Mouse (Mus musculus): Measurements from ENCODE around the gene Ptges2. TPM values are rescaled to one million over a fixed set of nuclear protein-coding genes. Genes with fewer than 3 reads are reported as not detected.

The Ptges2 gene
- total RNA-seq, 2 experiments from 2014 or later: 46.5 to 46.9 TPM

DNA sequence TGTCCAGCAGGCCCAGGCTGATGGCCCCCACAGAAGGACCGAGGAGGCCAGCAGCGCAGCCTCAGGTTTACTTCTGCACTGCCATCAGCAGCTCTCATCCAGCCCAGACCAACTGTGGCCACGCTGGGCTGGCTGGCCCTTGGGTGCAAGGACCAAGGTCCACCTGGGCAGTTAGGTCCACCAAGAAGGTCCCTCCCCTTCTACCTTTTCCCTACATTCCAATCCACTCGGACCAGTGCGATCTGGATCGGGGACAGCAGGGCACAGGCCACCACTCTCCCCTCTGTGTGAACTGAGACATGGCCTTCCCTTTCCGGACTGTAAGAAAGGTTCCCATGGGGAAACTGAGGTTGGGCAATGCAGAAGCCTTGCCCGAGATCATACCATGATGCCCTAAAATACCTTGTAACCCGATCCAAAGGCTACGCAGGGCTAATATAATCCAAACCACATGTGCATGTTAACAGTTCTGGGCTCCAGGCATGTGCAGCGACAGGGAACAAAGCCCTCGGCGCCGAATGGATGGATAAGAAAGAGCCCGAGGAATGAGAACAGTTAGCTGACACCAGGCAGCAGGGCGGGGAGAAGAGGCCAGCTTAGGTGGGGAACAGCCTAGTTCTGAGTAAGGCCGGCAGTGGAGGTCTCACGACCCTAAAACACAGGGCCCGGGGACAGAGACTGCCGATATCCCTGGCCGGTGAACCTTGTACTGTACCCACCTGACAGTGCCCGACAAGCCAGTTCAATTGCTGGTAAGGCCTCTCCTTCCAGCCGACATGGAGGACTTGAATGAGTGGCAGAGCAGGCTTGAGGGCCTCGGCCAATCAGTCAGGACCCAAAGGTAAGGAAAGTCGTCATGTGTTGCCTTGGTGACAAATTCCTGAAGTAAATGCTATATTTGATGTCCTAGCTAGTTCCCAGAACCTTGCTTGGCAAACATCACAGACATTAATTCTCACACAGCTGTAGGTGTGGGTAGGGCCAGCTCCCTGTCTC lies 13.0 kb downstream of the Ptges2 start:
- DNase-seq (ENCODE audit: extremely low spot score in 1 of 2, low spot score in 2 of 2): no peak
- intact Hi-C loops (cut with DNase I): no loop called here

DNA sequence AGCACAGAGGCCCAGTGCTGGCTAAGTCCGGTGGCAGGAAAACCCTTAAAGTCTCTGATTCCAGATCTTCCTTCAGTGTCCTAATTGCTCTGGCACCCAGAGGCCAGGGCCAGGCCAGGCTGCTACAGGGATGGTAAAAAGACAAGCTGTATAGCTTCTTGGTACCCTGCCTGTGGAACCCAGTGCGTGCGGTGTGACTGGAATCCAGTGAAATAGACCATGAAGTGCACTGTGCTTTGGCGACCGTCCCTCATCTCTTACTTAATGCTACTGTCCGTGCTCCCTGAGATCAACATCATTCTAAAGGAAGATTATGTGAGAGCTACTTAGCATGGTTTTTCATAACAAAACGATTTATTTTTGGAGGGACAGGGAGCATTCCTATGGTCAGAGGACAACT lies 15.7 kb downstream of the Ptges2 start:
- DNase-seq (ENCODE audit: extremely low spot score in 1 of 2, low spot score in 2 of 2): no peak
- intact Hi-C loops (cut with DNase I): no loop called here

DNA sequence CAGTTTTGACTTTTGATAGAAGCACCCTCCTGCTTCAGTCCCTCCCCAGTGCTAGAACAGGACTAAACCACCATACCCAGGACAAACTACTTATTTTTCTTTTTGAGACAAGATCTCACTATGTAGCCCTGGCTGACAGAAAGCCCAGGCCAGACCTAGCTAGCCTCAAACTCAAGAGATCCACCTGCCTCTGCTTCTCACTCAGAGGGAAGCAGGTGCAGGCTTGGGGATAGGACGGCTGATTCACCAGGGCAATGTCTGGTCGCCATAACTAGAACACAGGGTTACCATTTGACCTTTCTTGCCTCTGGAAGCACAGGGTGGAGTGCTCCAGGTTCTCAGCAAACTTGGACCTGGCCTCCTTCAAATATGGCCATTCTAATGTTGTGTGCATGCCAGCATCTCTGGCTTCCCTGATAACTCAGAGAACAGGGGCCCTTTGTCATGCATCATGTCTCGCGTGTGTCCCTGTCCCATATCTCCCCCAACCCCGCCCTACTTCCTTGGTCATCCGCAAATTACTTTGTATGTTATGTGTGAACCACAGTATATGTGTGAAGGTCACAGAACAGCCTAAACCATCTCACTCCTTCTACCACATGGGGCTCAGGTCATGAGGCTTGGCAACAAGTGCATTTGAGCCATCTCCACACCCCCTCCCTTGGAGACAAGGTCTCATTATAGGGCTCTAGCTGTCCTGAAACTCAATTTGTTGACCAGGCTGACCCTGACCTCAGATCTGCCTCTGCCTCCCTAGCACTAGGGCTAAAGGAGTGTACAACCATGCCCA lies 17.2 kb downstream of the Ptges2 start:
- intact Hi-C loops (cut with DNase I): no loop called here
- DNase-seq (ENCODE audit: extremely low spot score in 1 of 2, low spot score in 2 of 2): no peak

DNA sequence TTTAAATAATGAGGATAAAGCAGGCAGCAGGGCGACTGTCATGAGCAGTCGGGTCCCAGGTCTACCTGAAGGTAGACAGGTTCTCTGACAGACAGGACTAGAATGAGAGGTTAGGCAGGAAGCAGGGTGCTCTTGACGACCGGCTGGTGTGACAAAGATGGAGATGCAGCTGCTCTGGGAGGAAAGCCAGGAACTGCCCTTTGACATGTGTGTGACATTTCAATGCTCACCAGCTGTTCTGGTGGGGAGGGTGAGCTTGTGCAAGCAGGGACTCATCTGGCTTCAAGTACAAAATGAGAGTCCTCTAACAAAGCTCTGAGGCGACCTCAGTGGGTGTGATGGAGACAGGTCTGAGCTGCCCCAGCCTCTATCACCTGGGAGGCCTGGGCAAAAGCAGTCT lies 18.2 kb downstream of the Ptges2 start:
- intact Hi-C loops (cut with DNase I): no loop called here
- no peak for DNase-seq (ENCODE audit: extremely low spot score in 1 of 2, low spot score in 2 of 2)

DNA sequence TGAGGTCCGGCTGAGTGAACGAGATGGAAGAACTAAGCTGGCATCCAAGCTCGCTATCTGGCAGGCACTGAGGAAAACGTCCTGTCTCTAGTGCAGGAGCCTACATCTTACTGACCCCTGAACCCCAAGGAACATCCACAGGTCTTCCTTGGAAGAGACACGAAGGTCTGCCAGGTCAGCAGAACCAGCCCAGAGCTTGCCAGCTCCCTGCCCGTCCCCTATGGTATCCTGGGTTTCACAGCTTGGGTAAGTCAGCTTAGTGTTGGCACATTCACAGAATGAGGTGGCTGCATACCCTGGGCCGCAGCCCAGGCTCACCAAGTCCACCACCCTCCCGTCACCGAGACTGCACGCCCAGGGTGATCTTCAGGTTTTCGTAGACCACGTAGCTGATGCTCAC lies 20.1 kb downstream of the Ptges2 start:
- no peak for DNase-seq (ENCODE audit: extremely low spot score in 1 of 2, low spot score in 2 of 2)
- intact Hi-C loops (cut with DNase I): no loop called here

DNA sequence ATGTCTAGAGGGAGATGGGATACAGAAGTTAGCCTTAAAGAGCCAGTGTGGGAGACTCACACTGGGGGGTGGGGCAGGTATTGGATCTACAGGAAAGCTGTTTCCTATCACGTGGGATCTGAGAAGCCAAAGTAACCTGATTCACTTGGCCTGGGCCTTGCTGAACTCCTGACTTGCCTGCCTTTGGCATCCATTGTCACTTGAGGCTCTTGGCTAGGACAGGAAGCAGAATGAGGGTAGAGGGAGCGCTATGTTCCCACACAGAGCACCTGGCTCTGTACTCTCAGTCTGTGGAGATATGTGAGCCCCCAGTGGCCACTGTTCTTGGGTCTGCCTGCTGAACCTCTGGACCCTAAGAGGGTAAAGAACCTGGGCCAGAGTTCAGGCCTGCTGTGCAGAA lies 20.9 kb downstream of the Ptges2 start:
- intact Hi-C loops (cut with DNase I): no loop called here
- DNase-seq (ENCODE audit: extremely low spot score in 1 of 2, low spot score in 2 of 2): no peak

DNA sequence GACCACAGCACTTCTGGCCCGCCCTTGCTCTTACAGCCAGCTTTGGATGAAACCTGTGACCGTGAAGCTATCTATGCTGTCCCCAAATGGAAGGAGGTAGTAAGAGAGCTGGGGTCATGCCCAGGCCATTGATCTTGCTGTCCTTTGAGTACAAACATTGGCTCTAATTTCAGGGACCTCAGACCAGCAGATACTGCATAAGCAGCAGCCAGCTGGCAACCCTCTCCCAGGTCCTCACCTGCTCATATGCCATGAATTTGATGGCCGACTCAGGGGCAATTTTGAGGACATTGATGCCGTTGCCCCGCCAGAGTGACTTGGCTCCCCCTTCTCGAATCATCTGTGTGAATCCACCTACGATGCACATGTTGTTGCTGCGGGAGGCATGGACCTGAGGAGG lies 21.8 kb downstream of the Ptges2 start:
- no peak for DNase-seq (ENCODE audit: extremely low spot score in 1 of 2, low spot score in 2 of 2)
- intact Hi-C loops (cut with DNase I): no loop called here

DNA sequence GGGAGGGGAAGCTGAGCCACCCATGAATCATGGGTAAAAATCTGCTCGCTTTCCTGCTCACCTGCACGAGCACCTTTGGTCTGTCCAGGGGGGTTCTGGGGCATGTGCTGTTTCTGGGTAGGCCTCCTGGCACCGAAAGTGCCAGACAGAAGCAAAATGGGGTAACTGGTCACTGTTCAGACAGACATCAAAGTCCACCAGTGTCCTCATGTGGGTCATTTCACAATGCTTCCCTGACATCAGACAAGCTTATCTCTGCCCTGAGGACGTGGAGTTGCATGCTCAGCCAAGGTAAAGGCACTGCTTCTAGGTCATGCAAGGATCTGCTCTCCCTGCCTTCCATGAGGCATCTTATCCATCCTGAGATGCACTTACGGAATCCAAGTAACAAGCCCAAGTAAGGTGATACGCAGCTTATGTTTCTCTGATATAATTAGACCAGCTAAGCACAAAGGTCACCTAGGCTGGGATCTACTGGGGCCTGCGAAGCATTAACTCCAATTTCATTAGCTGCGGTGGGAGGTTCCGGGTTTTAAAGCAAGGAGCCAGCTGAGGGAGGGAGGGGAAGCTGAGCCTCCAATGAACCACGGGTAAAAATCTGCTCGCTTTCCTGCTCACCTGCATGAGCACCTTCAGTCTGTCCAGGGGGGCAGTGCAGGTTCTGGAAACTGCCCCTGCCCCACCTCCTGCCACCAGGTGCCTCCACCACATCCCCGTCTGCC lies 22.9 kb downstream of the Ptges2 start:
- no peak for DNase-seq (ENCODE audit: extremely low spot score in 1 of 2, low spot score in 2 of 2)

DNA sequence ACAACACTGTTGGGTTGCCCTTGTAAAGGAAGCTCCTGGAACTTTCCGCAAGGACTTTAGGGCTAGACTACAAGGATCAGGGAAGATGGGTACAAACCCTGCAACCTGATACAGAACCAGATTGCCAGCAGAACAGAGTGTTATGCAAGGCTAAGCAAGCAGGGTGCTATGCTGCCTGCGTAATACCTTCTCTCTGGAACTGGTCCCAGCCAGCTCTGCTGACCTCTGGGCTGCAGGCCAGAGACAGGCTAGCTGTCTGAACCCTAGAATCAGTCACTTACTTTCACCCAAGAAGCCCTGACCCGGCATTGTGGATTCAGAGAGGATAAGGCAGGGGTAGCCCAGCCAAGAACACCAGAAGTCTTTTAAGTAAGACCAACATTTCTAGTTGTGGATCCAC lies 23.7 kb downstream of the Ptges2 start:
- no peak for DNase-seq (ENCODE audit: extremely low spot score in 1 of 2, low spot score in 2 of 2)
- intact Hi-C loops (cut with DNase I): no loop called here

More for the DNA sequence above, 22.9 kb downstream of the Ptges2 start:
- intact Hi-C loops (cut with DNase I): no loop called here

DNA sequence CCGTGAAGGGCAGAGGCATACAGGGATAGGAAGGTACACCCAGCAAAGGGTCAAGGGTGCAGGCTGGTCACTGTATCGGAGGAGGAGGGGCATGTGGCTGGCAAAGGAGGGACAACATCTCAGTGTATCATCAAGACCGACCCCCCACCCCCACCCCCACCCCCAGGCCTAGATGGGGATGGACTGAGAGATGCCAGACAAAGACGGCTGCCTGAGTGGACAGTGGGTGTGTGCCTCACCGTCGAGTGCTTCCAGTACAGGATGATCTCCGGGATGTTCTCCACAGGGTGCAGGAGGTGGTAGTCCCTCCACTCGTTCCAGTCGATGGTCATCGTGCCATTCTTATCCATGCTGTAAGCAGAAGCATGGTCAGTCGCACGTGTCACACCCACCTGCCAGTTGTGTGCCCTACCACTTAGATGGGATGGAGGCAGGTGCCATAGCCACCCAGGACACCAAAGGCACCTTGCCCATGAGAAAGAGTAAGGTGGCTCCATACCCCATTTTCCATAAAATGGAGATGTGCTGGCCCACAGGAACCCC lies 24.4 kb downstream of the Ptges2 start:
- DNase-seq (ENCODE audit: extremely low spot score in 1 of 2, low spot score in 2 of 2): no peak
- intact Hi-C loops (cut with DNase I): no loop called here

DNA sequence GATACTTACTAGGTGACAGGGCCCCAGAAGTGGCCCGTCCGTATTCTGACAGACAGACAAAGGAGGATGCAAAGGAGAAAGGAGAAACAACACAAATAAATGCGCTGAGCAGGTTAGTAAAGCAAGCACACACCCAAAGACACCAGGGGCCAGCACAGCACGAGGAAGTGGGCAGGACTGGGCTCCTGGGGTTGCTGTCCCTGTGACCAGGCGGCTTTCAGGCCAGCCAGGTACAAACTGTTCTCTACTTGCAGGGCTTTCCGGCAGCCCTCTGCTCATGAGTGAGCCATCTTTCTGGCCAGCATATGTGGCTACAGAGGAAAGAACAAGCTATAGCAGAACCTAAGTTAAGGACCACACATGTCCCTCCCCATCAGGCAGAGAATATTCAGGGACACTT lies 25.0 kb downstream of the Ptges2 start:
- intact Hi-C loops (cut with DNase I): no loop called here
- no peak for DNase-seq (ENCODE audit: extremely low spot score in 1 of 2, low spot score in 2 of 2)

DNA sequence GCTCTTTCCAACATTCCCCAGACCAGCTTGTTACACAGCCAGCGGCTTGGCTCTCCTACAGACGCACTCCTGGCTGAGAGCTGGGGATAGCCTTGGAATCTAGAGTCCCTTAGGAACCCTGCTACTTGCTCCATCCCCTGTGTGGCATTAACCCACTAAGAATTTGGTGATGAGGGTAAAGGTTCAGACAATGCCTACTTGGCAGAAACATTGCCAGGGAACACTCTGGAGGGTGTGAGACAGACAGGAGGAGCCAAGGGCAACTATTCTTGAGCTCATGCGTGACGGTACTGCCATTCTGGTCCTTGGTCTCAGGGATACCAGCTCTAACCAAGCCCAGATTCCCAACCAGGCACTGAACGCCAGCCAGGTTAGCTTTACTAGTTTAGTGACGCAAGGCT lies 26.2 kb downstream of the Ptges2 start:
- DNase-seq (ENCODE audit: extremely low spot score in 1 of 2, low spot score in 2 of 2): no peak
- intact Hi-C loops (cut with DNase I): no loop called here

DNA sequence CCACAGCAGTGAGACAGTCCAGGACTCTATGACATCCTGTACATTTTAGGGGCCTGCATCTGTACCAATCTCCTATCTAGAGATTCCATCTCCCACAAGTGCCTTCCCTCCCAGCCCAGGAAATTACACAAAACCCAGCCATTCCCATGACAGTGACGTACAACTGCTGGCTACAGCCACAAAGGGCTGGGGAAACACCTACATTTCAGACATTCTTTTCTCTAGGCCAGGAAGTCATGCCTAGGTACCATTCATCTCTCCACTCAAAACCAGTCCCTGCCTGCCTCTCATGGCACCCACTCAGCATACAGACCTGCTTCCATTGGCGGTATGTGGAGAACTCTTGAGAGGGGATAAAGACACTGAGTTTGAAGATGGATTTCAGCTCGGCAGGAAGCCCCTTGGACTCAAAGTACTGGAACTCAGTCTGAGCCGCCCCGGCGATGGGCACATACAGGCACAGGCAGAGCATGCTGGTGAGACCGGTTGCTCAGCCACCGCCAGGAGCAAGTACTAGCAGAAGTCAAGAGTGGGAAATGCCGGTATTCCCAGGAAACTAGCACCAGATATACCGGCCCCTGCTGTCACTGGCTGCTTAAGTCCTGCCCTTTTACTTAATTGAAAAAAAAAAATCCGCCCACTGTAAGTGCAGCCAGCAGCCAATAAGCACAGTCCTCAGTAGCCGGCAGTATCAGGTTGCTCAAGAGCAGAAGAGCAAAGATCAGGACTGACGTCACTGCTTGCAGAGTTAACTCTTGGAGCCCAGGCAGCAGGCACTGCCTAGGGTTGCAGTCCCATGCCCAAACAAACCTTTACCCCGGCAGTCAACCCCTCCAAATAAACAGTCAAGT lies 28.0 kb downstream of the Ptges2 start:
- intact Hi-C loops (cut with DNase I): no loop called here
- peak; percentile 35 to 67 for DNase-seq (ENCODE audit: extremely low spot score in 1 of 2, low spot score in 2 of 2)

DNA sequence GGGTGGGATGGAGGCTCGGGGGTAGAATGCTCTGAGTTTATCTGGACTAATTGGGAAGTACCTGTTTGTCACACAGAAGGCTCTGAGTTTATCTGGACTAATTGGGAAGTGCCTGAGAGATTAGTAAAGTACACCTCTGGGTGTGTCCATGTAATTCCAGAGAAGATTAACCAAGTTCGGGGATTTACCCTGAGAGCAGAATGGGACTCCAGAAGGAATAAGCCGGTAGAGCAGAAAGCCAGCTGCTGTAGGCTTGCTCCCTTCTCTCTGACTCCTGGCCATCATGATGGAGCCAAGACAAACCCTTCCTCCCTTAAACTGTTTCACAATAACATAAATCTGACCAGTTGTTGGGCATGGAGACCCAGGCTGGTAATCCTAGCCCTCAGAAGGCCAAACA lies 29.1 kb downstream of the Ptges2 start:
- intact Hi-C loops (cut with DNase I): no loop called here
- DNase-seq (ENCODE audit: extremely low spot score in 1 of 2, low spot score in 2 of 2): no peak

DNA sequence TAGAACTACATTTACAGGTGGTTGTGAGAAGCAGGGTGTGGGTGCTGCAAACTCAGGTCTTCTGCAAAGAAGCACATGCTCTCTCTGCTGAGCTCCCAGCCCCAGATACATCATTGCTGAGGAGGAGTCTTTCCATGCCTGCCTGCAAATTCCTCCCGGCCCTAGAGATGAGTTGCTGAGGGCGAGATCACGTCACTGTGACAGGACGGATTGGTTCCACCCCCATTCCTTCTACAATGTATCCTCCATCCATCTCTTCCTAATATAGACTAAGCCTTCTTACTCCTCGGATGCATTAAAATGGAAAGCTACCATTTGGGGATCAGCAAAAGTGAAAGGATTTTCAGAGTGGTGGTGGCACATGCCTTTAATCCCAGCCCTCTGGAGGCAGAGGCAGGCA lies 29.9 kb downstream of the Ptges2 start:
- DNase-seq (ENCODE audit: extremely low spot score in 1 of 2, low spot score in 2 of 2): no peak
- intact Hi-C loops (cut with DNase I): no loop called here

DNA sequence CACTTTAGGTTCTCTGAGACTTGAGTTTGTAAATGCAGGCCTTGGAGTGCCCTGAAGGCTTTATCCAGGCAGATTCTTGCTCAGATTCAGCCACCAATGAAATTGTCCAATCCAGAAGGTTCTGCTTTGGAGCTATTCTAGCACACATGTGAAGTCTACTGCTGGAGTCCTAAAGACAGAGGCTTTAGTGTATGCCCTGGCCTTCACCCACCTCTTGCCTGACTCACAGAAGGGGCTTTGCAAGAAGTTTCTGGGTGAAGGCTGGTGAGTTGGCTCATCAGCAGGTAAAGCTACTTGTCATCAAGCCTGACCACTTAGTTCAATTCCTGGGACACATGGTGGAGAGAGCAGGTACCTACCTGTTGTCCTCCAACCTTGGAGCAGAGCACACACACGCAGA lies 30.4 kb downstream of the Ptges2 start:
- no peak for DNase-seq (ENCODE audit: extremely low spot score in 1 of 2, low spot score in 2 of 2)
- intact Hi-C loops (cut with DNase I): no loop called here

DNA sequence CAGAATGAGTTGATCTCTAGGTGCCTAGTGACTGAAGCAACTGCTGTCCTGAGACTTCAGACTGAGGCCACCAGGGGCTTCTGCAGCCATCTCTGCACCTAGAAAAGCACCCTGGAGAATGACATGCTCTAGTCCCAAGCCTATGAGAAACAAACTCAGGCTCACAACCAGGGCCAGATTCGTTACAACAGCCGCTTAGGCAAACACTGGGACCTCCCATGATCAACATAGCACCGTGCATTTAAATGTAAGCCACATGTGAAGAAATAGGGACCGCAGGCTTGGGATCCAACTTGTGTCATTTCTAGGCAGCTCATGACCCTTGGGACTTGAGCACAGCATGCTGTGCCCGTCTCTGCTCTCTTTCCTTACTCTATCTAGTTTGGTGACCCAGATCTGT lies 32.0 kb downstream of the Ptges2 start:
- intact Hi-C loops (cut with DNase I): no loop called here
- no peak for DNase-seq (ENCODE audit: extremely low spot score in 1 of 2, low spot score in 2 of 2)

DNA sequence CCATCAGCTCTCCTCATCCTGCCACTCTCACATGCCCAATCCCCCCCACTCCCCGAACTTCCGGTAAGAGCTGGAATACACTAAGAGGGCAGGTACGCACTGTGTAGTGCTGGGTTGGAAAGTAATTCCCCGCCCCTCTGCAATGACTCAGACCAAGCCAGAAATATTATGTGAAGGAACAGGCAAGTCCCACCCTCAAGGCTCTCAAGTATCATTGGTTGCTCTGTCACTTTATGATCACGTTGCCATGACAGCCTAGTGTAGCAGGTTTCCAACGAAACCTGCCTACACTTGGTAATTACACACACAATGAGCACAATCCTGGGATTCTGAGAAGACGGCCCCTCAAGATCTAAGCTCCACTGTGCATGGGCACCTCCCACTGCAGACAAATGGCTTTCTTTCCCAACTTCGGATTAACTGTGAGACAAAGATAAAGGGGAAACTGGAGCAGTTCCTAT lies 32.6 kb downstream of the Ptges2 start:
- DNase-seq (ENCODE audit: extremely low spot score in 1 of 2, low spot score in 2 of 2): peak in 1 of 2 experiments; percentile 70
- intact Hi-C loops (cut with DNase I): no loop called here
